Mouse (Mus musculus) cerebellum, adult 18-20 months (tissue): ENCODE data around the gene Manba.

Experiments used
- DNase-seq, 2 experiments: peaks; one replicate each; pipeline ENCODE4 v3.0.0; 2021

Gene Manba

DNA sequence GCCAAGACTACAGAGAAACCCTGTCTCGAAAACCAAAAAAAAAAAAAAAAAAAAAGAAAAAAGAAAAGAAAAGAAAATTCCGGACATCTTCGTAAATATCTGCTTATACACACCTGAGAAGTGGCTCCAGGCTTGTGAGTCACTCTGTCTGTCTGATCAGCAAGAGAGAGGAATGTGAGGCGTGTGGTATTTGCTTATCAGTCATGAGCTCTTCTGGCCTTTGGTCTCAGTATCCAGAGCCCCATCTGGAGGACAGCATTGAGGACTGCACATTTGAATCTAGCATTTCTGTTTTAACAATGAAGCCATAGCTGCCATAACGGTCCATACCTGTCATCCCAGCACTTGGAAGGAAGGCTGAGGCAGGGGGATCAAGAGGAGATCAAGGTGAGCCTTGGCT, 48.7 kb downstream of the Manba start:
- DNase-seq: no peak

GRCm38 (mm10) chr3:135546212-135546923, 61.0 kb downstream of the Manba start:
- DNase-seq: no peak

GRCm38 (mm10) chr3:135547298-135547697, 61.9 kb downstream of the Manba start:
- DNase-seq: no peak

DNA sequence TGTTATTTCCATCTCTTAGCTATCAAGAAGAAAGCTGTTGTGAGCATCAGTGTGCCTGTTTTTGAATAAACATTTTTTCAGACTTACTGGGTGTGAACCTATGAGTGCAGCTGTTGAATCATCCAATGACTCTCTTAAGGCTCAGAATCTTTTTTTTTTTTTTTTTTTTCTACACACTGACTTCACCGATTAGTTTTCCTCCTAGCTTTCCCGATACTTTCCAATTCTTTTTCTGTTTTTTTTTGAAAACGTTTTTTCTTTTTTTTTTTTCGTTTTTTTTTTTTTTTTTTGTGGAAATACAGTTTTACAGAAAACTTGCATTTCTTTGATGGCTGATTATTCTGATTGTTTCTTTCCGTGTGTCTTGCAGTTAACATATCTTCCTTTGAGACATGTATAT, 67.5 kb downstream of the Manba start:
- DNase-seq: no peak

- no peak for DNase-seq
Measured at GRCm38 (mm10) chr3:135555192-135555591, 69.8 kb downstream of the Manba start.

GRCm38 (mm10) chr3:135556052-135556587, 70.7 kb downstream of the Manba start:
- DNase-seq: no peak

- DNase-seq: no peak
Measured at GRCm38 (mm10) chr3:135556851-135557662, 71.6 kb downstream of the Manba start.

DNA sequence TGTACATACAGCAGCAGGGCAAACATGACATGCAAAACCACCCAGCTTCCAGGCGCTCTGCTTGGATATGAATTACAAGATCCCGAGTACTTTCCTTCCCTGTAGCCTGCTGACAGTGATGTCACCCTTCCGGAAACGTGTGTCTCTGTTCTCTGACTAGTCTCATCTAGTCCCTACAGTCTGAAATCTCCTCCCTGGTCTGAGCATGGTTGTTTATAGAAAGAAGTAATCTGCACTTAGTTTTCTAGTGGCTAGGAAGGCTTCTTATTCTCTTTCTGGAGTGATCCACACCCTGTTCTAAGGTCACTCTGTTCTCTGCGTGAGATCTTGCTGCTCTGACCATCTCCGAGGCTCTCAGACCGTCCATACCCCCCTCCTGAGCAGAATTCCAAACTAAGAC, 76.6 kb downstream of the Manba start:
- no peak for DNase-seq

- no peak for DNase-seq
Measured at GRCm38 (mm10) chr3:135563163-135563689, 77.8 kb downstream of the Manba start.

GRCm38 (mm10) chr3:135564706-135565105, 79.3 kb downstream of the Manba start:
- DNase-seq: no peak

- DNase-seq: no peak
Measured at GRCm38 (mm10) chr3:135565306-135565705, 79.9 kb downstream of the Manba start.

GRCm38 (mm10) chr3:135567888-135568287, 82.5 kb downstream of the Manba start:
- no peak for DNase-seq

- DNase-seq: no peak
Measured at GRCm38 (mm10) chr3:135568633-135569032, 83.2 kb downstream of the Manba start.

DNA sequence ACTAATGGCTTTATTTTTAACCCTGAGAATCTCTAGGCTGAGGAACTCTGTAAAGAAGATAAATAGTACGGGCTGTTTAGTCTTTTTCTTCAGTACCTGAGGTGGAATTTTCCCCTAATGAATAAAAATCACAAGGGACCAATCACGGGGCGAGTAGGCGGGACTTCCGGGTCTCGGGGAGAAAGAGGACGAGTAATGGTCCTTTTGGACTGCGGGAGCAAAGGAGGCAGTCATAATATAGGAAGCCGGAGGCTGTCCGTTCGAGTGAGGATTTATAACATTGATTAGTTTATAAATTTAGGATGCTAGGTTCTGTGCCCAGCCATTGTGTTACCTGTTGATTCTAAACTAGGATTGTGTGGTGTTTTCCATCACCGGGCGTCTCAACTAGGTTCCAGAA, 86.1 kb downstream of the Manba start:
- DNase-seq: no peak

GRCm38 (mm10) chr3:135573051-135573450, 87.6 kb downstream of the Manba start:
- no peak for DNase-seq

DNA sequence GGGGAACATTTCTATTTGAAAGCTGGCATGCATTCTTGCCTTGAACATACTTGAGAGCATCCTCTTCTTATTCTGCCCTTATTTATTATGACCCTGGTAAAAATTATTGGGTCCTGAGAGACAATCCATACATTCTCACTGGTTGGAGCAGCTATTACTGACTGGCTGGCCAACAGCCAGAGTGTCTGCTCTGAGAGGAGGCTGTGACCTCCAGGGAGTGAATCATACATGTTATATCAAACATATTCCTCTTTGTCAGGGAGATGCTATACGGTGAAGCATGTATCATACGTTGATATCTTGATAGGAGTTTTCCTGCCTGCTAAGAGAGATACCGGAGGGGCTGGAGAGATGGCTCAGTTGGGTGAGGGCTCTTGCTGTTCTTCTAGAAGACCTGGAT, 89.7 kb downstream of the Manba start:
- no peak for DNase-seq

- no peak for DNase-seq
Measured at GRCm38 (mm10) chr3:135578588-135579140, 93.3 kb downstream of the Manba start.

DNA sequence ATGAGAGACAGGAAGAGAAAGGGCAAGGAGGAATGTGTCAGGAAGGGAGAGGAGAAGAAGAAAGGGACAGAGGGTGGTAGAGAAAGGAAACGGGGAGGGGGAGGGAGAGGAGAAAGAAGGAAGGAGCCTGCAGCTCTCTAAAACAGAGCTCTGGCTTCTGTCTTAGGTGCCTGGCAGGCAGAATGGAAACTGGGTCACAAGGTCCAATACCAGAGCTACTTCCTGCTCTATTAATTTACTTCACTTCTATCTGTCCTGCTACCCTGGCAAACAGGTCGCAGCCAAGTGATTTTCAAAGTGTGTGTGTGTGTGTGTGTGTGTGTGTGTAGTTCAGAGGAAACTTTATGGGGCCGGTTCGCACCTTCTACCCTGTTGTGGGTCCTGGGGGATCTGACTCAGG, 93.8 kb downstream of the Manba start:
- no peak for DNase-seq

- no peak for DNase-seq
Measured at GRCm38 (mm10) chr3:135580439-135581275, 95.2 kb downstream of the Manba start.

- DNase-seq: peak; percentile 20 to 30
Measured at GRCm38 (mm10) chr3:135581606-135582117, 96.3 kb downstream of the Manba start.

- peak; percentile 12 to 21 for DNase-seq
Measured at GRCm38 (mm10) chr3:135582246-135582645, 96.8 kb downstream of the Manba start.

DNA sequence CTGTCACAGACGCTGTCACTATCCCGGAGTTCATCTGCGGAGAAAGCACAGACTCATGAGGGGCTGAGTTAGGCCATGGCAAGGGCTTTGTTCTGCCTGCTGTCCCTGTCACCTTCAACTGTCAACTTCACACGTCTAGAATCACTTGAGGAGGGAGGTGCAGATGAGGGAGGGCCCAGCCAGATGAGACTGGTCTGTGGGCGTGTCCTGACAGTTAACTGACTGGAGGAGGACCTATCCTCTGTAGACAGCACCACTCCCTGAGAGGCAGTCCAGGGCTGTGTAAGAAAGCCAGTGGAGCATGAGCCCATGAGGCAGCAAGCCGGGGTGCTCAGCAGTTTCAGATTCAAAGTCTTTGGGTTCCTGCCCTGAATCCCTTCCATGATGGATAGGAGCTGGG, 100.1 kb downstream of the Manba start:
- no peak for DNase-seq
